Mouse (Mus musculus) myocyte (in vitro differentiated cells): ENCODE results near the gene Igsf3. TPM values are rescaled to one million over a fixed set of nuclear protein-coding genes. Genes with fewer than 3 reads are reported as not detected.

ENCODE experiments used
- H3K27me3 ChIP-seq: one replicate; pipeline ENCODE4 v1.6.1; 2011; ENCODE audit not compliant: control insufficient read depth, insufficient read depth, insufficient read length
- H3K36me3 ChIP-seq: one replicate; pipeline ENCODE4 v1.6.1; 2011; ENCODE audit not compliant: control insufficient read depth, insufficient read depth
- H3K4me2 ChIP-seq: one replicate; pipeline ENCODE4 v1.6.1; 2011; ENCODE audit warnings: low read depth, control low read depth
- H3K4me3 ChIP-seq: one replicate; pipeline ENCODE4 v1.5.1; 2011; ENCODE audit warnings: mild to moderate bottlenecking, control low read depth, moderate library complexity
- H3K79me2 ChIP-seq: one replicate; pipeline ENCODE4 v1.6.1; 2011; ENCODE audit not compliant: control insufficient read depth, insufficient read depth
- H3ac ChIP-seq: one replicate; pipeline ENCODE4 v1.6.1; 2011; ENCODE audit not compliant: control insufficient read depth, insufficient read length
- CEBPB ChIP-seq: IDR thresholded peaks from 2 replicates; pipeline ENCODE4 v1.6.1; 2011; ENCODE audit warnings: mild to moderate bottlenecking, moderate library complexity; ENCODE audit not compliant: poor library complexity, insufficient read depth, severe bottlenecking
- E2F4 ChIP-seq: IDR thresholded peaks from one replicate; pipeline ENCODE4 v1.6.1; 2011; ENCODE audit warnings: mild to moderate bottlenecking, control low read depth, moderate library complexity; ENCODE audit not compliant: insufficient read depth
- MAX ChIP-seq: IDR thresholded peaks from one replicate; pipeline ENCODE4 v1.6.1; 2011; ENCODE audit warnings: low read depth, mild to moderate bottlenecking, control low read depth
- MYOD1 ChIP-seq, 3 experiments: IDR thresholded peaks; one replicate each; pipeline ENCODE4 v1.6.1; 2011; ENCODE audit warnings: control low read depth in 2 of 3, low read depth in 2 of 3, mild to moderate bottlenecking in 2 of 3, moderate library complexity in 1 of 3; ENCODE audit not compliant: insufficient read length in 2 of 3, control insufficient read depth in 1 of 3
- MYOG ChIP-seq, 3 experiments: IDR thresholded peaks; one replicate each; pipeline ENCODE4 v1.6.1; 2011; ENCODE audit warnings: control low read depth in 2 of 3, low read depth in 2 of 3, mild to moderate bottlenecking in 2 of 3; ENCODE audit not compliant: insufficient read length in 2 of 3, control insufficient read depth in 1 of 3, insufficient read depth in 1 of 3
- POLR2A ChIP-seq: IDR thresholded peaks from one replicate; pipeline ENCODE4 v1.6.1; 2011; ENCODE audit warnings: low read depth, mild to moderate bottlenecking, control low read depth, moderate library complexity; ENCODE audit not compliant: insufficient read length
- POLR2AphosphoS2 ChIP-seq: IDR thresholded peaks from one replicate; pipeline ENCODE4 v1.6.1; 2011; ENCODE audit warnings: low read depth, control low read depth; ENCODE audit not compliant: insufficient read length
- REST ChIP-seq: IDR thresholded peaks from one replicate; pipeline ENCODE4 v1.6.1; 2011; ENCODE audit warnings: mild to moderate bottlenecking, control low read depth, moderate library complexity; ENCODE audit not compliant: insufficient read depth, insufficient read length
- SRF ChIP-seq: IDR thresholded peaks from one replicate; pipeline ENCODE4 v1.6.1; 2011; ENCODE audit warnings: low read depth; ENCODE audit not compliant: control insufficient read depth, insufficient read length
- TCF12 ChIP-seq: IDR thresholded peaks from one replicate; pipeline ENCODE4 v1.6.1; 2011; ENCODE audit warnings: mild to moderate bottlenecking, control low read depth; ENCODE audit not compliant: poor library complexity, insufficient read depth, severe bottlenecking
- TCF3 ChIP-seq: IDR thresholded peaks from one replicate; pipeline ENCODE4 v1.6.1; 2011; ENCODE audit warnings: low read depth, control low read depth; ENCODE audit not compliant: insufficient read length
- USF1 ChIP-seq: IDR thresholded peaks from one replicate; pipeline ENCODE4 v1.6.1; 2011; ENCODE audit warnings: low read depth, mild to moderate bottlenecking, control low read depth, moderate library complexity
- polyA plus RNA-seq: library from polyadenylated mRNA; unstranded; fragments of >200 nt; fragmentation: generic; extraction: Trizol; gene quantifications from one replicate; pipeline ENCODE4 v1.2.1, GENCODE M21; 2012; ENCODE audit warnings: missing spikeins

Igsf3 gene
- polyA plus RNA-seq, 1 experiment: 8.9 TPM

DNA sequence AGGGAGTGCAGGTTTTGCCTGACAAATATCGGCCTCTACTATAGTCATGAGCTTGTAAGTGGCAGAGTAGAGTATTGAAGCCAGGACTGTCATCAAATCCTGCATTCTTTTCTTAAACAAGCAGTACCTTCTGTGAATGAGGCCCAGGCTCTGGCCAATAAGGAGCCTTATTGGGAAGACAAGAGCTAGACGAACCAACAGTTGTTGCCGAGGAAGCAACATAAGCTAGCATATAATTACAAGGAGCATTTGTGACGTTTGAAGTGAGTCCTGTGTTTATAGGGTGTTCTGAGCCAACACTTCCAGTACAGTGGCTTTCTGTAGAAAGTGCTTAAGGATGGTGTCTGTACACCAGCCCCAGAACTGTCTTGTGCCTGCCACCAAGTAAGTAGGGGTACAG lies 5.9 kb downstream of the Igsf3 start:
- no peak overlapping the region for H3K4me2 ChIP-seq
- H3K79me2 ChIP-seq: no peaks in the 10 kb centered on the region
- H3K4me3 ChIP-seq: no peak overlapping the region
- no peak overlapping the region for H3ac ChIP-seq
- no peaks in the 10 kb centered on the region for H3K27me3 ChIP-seq
- TF ChIP-seq TCF3 (no peak), POLR2A (no peak)
- no peaks in the 10 kb centered on the region for H3K36me3 ChIP-seq

DNA sequence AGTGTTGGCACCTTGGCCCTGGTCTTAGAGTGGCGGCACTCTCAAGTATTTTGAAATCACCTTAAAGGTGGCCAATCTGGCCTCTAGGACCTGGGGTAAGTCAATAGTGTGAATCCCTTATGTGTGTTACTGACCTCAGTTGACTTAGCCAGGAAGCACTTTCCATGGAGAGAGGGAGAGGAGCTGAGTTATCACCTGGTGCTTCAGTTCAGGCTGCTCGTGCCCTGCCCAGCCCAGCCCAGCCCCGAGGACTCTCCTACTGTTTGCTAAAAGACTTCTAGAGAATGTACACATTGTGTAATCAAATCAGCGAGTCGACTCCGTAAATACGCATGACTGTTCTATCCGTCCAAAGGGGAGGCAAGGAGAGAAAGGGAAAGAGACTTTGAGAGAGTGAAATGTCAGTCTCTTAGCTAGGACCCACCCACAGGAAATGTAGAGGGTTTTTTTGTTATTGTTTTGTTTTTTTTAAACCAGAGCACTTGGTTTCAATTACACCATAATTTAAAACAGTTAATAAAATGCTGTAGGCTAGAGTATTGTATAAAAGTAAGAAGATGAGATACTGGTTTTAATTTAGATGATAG lies 9.6 kb downstream of the Igsf3 start:
- Histone ChIP-seq H3K79me2 (no peaks in the 10 kb centered on the region), H3K4me3 (no peak overlapping the region), H3K27me3 (no peaks in the 10 kb centered on the region), H3K36me3 (no peaks in the 10 kb centered on the region), H3K4me2 (no peak overlapping the region), H3ac (no peak overlapping the region)
- TF ChIP-seq TCF12 (no peak), POLR2AphosphoS2 (no peak), MYOD1 (IDR thresholded peaks at IDR 0.05; ENCODE audit: control insufficient read depth in 1 of 3, insufficient read length in 2 of 3, low read depth in 2 of 3) (no peak), TCF3 (no peak), USF1 (no peak), MYOG (IDR thresholded peaks at IDR 0.05; ENCODE audit: control insufficient read depth in 1 of 3, insufficient read depth in 1 of 3, insufficient read length in 2 of 3, low read depth in 2 of 3) (no peak), CEBPB (no peak)

DNA sequence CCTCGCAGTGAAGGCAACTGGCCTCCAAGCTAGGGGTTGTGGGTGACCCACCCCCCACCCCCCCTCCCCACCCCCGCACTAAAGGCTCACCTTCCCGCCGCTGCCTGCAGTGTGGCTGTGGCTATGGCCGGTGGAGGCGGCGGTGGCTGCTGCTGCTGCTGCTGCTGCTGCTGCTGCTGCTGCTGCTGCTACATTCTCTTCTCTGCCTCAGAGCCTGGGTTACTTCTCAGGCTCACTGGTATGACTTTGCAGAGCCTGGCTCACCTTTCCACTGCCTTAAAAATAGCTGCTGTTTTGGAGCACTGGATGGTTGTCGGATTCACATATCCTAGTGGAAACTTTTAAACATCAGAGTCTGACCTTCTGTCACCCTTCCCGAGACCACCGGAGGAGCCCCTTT lies 11.0 kb downstream of the Igsf3 start:
- no peaks in the 10 kb centered on the region for H3K36me3 ChIP-seq
- no peak overlapping the region for H3K4me2 ChIP-seq
- no peak overlapping the region for H3ac ChIP-seq
- H3K4me3 ChIP-seq: no peak overlapping the region
- H3K27me3 ChIP-seq: no peaks in the 10 kb centered on the region
- TF ChIP-seq CEBPB (no peak), MYOG (IDR thresholded peaks at IDR 0.05; ENCODE audit: control insufficient read depth in 1 of 3, insufficient read depth in 1 of 3, insufficient read length in 2 of 3, low read depth in 2 of 3) (no peak), USF1 (no peak), MYOD1 (IDR thresholded peaks at IDR 0.05; ENCODE audit: control insufficient read depth in 1 of 3, insufficient read length in 2 of 3, low read depth in 2 of 3) (no peak), TCF12 (no peak), POLR2A (no peak), SRF (no peak)
- H3K79me2 ChIP-seq: no peaks in the 10 kb centered on the region

DNA sequence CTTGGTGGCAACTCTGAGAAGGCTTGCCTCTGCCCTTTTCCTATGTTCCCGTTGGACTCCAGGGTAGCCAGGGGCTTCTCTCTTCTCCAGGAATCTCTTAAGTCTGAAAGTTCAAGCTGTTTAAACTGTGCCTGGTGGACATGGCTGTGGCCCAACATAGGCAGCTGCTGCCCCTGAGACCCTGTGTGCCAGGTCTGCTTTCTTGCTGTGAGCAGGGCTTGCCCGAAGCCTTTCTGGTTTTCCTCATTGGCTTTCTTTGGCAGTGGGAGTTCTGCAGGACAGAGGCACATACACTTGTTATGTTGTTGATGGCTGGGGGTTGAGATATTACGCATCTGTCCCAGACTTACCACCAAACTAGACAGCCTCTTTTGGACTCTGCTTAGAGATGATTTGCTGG lies 12.7 kb downstream of the Igsf3 start:
- no peaks in the 10 kb centered on the region for H3K79me2 ChIP-seq
- H3K4me2 ChIP-seq: no peak overlapping the region
- H3K36me3 ChIP-seq: no peaks in the 10 kb centered on the region

DNA sequence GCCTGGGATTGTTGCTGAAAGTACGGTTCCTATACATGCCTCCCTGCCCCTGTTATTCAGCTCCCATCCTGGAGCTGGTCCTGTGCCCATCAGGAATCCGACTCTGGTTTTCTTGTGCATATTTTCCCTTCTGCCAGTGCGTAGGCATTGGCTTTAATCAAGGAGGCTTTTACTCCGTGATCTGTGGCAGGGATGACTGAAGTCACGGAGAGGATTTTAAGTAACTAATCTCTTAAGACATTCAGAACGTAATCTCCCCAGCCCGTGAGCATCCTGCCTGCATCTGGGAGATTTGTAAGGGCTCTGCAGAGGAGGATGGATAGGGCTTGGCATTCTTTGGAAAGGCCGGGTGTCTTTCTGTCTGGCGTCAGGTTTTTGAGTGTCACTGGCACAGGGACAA lies 13.6 kb downstream of the Igsf3 start:
- no peaks in the 10 kb centered on the region for H3K79me2 ChIP-seq
- H3K27me3 ChIP-seq: no peaks in the 10 kb centered on the region
- H3ac ChIP-seq: no peak overlapping the region
- no peak overlapping the region for H3K4me3 ChIP-seq
- TF ChIP-seq REST (no peak), MYOD1 (IDR thresholded peaks at IDR 0.05; ENCODE audit: control insufficient read depth in 1 of 3, insufficient read length in 2 of 3, low read depth in 2 of 3) (no peak), MYOG (IDR thresholded peaks at IDR 0.05; ENCODE audit: control insufficient read depth in 1 of 3, insufficient read depth in 1 of 3, insufficient read length in 2 of 3, low read depth in 2 of 3) (no peak), MAX (no peak), CEBPB (no peak), POLR2A (no peak), USF1 (no peak), POLR2AphosphoS2 (no peak), TCF3 (no peak)
- no peak overlapping the region for H3K4me2 ChIP-seq
- H3K36me3 ChIP-seq: no peaks in the 10 kb centered on the region

More for the DNA sequence above, 12.7 kb downstream of the Igsf3 start:
- H3K4me3 ChIP-seq: no peak overlapping the region
- TF ChIP-seq TCF12 (no peak), REST (no peak), MYOG (IDR thresholded peaks at IDR 0.05; ENCODE audit: control insufficient read depth in 1 of 3, insufficient read depth in 1 of 3, insufficient read length in 2 of 3, low read depth in 2 of 3) (no peak), CEBPB (no peak), SRF (no peak), POLR2A (no peak), MAX (no peak), POLR2AphosphoS2 (no peak), TCF3 (no peak), E2F4 (no peak), USF1 (no peak), MYOD1 (IDR thresholded peaks at IDR 0.05; ENCODE audit: control insufficient read depth in 1 of 3, insufficient read length in 2 of 3, low read depth in 2 of 3) (no peak)
- no peaks in the 10 kb centered on the region for H3K27me3 ChIP-seq
- H3ac ChIP-seq: no peak overlapping the region
